Mouse (Mus musculus): ENCODE data around the gene Rtp2.

Gene Rtp2

GRCm38 (mm10) chr16:23890151-23890550, 42.0 kb downstream of the Rtp2 start:
- DNase-seq (ENCODE audit: low spot score) = no peak

GRCm38 (mm10) chr16:23887910-23888579, 44.1 kb downstream of the Rtp2 start:
- no peak for DNase-seq (ENCODE audit: low spot score)

GRCm38 (mm10) chr16:23885098-23885497, 47.1 kb downstream of the Rtp2 start:
- DNase-seq (ENCODE audit: low spot score) = no peak
